Mouse (Mus musculus): Measurements from ENCODE around the gene Dclk2. TPM values are rescaled to one million over a fixed set of nuclear protein-coding genes. Genes with fewer than 3 reads are reported as not detected.

Gene Dclk2
- polyA plus RNA-seq, 1 experiment from 2014 or later, result 14.9 TPM

GRCm38 (mm10) chr3:86788711-86789110 is 131.9 kb downstream of the Dclk2 start:
- Histone ChIP-seq H3K4me3 (ENCODE audit: low read depth, low read length) (no peak overlapping the region), H3K9me3 (replicated peaks; ENCODE audit: control insufficient read depth, low read length) (no peaks in the 10 kb centered on the region), H3K27me3 (ENCODE audit: control insufficient read depth, insufficient read depth, low read depth, low read length) (no peaks in the 10 kb centered on the region), H3K27ac (ENCODE audit: low read length) (no peak overlapping the region), H3K4me1 (ENCODE audit: control insufficient read depth, low read depth, low read length) (no peaks in the 10 kb centered on the region; the same call in 1 of the 2 replicates), H3K4me2 (ENCODE audit: low read depth, low read length) (no peak overlapping the region), H3K9ac (ENCODE audit: low read depth, low read length) (no peak overlapping the region), H3K36me3 (ENCODE audit: control insufficient read depth, insufficient read depth) (no peaks in the 10 kb centered on the region; the same call in 1 of the 2 replicates)
- 36% methylated on average over 6 of the region's 6 CpGs for WGBS (ENCODE audit: insufficient replicate concordance)
- ATAC-seq (ENCODE audit: low read depth), result no peak

GRCm38 (mm10) chr3:86787423-86788123 is 133.1 kb downstream of the Dclk2 start:
- Histone ChIP-seq H3K9me3 (replicated peaks; ENCODE audit: control insufficient read depth, low read length) (no peaks in the 10 kb centered on the region), H3K4me3 (ENCODE audit: low read depth, low read length) (no peak overlapping the region), H3K9ac (ENCODE audit: low read depth, low read length) (no peak overlapping the region), H3K27me3 (ENCODE audit: control insufficient read depth, insufficient read depth, low read depth, low read length) (no peaks in the 10 kb centered on the region), H3K4me2 (ENCODE audit: low read depth, low read length) (no peak overlapping the region), H3K4me1 (ENCODE audit: control insufficient read depth, low read depth, low read length) (no peaks in the 10 kb centered on the region), H3K27ac (ENCODE audit: low read length) (no peak overlapping the region), H3K36me3 (ENCODE audit: control insufficient read depth, insufficient read depth) (no peaks in the 10 kb centered on the region; the same call in 1 of the 2 replicates)
- 76% methylated on average over 10 of the region's 10 CpGs for WGBS (ENCODE audit: insufficient replicate concordance)
- no peak for ATAC-seq (ENCODE audit: low read depth)

GRCm38 (mm10) chr3:86786845-86787351 is 133.8 kb downstream of the Dclk2 start:
- Histone ChIP-seq H3K27ac (ENCODE audit: low read length) (no peak overlapping the region), H3K4me3 (ENCODE audit: low read depth, low read length) (no peak overlapping the region), H3K4me1 (ENCODE audit: control insufficient read depth, low read depth, low read length) (no peaks in the 10 kb centered on the region), H3K9ac (ENCODE audit: low read depth, low read length) (no peak overlapping the region), H3K27me3 (ENCODE audit: control insufficient read depth, insufficient read depth, low read depth, low read length) (no peaks in the 10 kb centered on the region), H3K4me2 (ENCODE audit: low read depth, low read length) (no peak overlapping the region), H3K36me3 (ENCODE audit: control insufficient read depth, insufficient read depth) (no peaks in the 10 kb centered on the region; the same call in 1 of the 2 replicates), H3K9me3 (replicated peaks; ENCODE audit: control insufficient read depth, low read length) (no peaks in the 10 kb centered on the region)
- WGBS (ENCODE audit: insufficient replicate concordance), result 73% methylated on average over 11 of the region's 11 CpGs
- ATAC-seq (ENCODE audit: low read depth), result no peak

- H3K36me3 ChIP-seq (ENCODE audit: control insufficient read depth, insufficient read depth), result no peaks in the 10 kb centered on the region; the same call in 1 of the 2 replicates
- H3K4me2 ChIP-seq (ENCODE audit: low read depth, low read length), result no peak overlapping the region
- no peak overlapping the region for H3K4me3 ChIP-seq (ENCODE audit: low read depth, low read length)
- no peaks in the 10 kb centered on the region for H3K9me3 ChIP-seq (replicated peaks; ENCODE audit: control insufficient read depth, low read length)
- 81% methylated on average over 12 of the region's 12 CpGs for WGBS (ENCODE audit: insufficient replicate concordance)
- H3K9ac ChIP-seq (ENCODE audit: low read depth, low read length), result no peak overlapping the region
- no peaks in the 10 kb centered on the region for H3K27me3 ChIP-seq (ENCODE audit: control insufficient read depth, insufficient read depth, low read depth, low read length)
- H3K4me1 ChIP-seq (ENCODE audit: control insufficient read depth, low read depth, low read length), result no peaks in the 10 kb centered on the region
- no peak overlapping the region for H3K27ac ChIP-seq (ENCODE audit: low read length)
- ATAC-seq (ENCODE audit: low read depth), result no peak
These were observed 134.4 kb downstream of the Dclk2 start for GRCm38 (mm10) chr3:86786280-86786679.

GRCm38 (mm10) chr3:86784930-86785329 is 135.7 kb downstream of the Dclk2 start:
- H3K4me3 ChIP-seq (ENCODE audit: low read depth, low read length), result no peak overlapping the region
- H3K36me3 ChIP-seq (ENCODE audit: control insufficient read depth, insufficient read depth), result no peaks in the 10 kb centered on the region; the same call in 1 of the 2 replicates
- no peak for ATAC-seq (ENCODE audit: low read depth)
- no peak overlapping the region for H3K27ac ChIP-seq (ENCODE audit: low read length)
- H3K4me1 ChIP-seq (ENCODE audit: control insufficient read depth, low read depth, low read length), result no peaks in the 10 kb centered on the region
- no peak overlapping the region for H3K9ac ChIP-seq (ENCODE audit: low read depth, low read length)
- H3K4me2 ChIP-seq (ENCODE audit: low read depth, low read length), result no peak overlapping the region
- no peaks in the 10 kb centered on the region for H3K27me3 ChIP-seq (ENCODE audit: control insufficient read depth, insufficient read depth, low read depth, low read length)
- H3K9me3 ChIP-seq (replicated peaks; ENCODE audit: control insufficient read depth, low read length), result no peaks in the 10 kb centered on the region
- 66% methylated on average over 11 of the region's 11 CpGs for WGBS (ENCODE audit: insufficient replicate concordance)

GRCm38 (mm10) chr3:86784051-86784450 is 136.6 kb downstream of the Dclk2 start:
- ATAC-seq (ENCODE audit: low read depth), result no peak
- 84% methylated on average over 3 of the region's 3 CpGs for WGBS (ENCODE audit: insufficient replicate concordance)

GRCm38 (mm10) chr3:86779704-86780103 is 140.9 kb downstream of the Dclk2 start:
- Histone ChIP-seq H3K4me2 (ENCODE audit: low read depth, low read length) (no peak overlapping the region), H3K4me1 (ENCODE audit: control insufficient read depth, low read depth, low read length) (no peaks in the 10 kb centered on the region), H3K9me3 (replicated peaks; ENCODE audit: control insufficient read depth, low read length) (no peaks in the 10 kb centered on the region), H3K36me3 (ENCODE audit: control insufficient read depth, insufficient read depth) (no peaks in the 10 kb centered on the region), H3K9ac (ENCODE audit: low read depth, low read length) (no peak overlapping the region), H3K4me3 (ENCODE audit: low read depth, low read length) (no peak overlapping the region), H3K27ac (ENCODE audit: low read length) (no peak overlapping the region), H3K27me3 (ENCODE audit: control insufficient read depth, insufficient read depth, low read depth, low read length) (no peaks in the 10 kb centered on the region)
- ATAC-seq (ENCODE audit: low read depth), result no peak; the same call in 1 of the 2 replicates
- 54% methylated on average over 4 of the region's 4 CpGs for WGBS (ENCODE audit: insufficient replicate concordance)

More at GRCm38 (mm10) chr3:86784051-86784450, 136.6 kb downstream of the Dclk2 start:
- no peaks in the 10 kb centered on the region for H3K4me1 ChIP-seq (ENCODE audit: control insufficient read depth, low read depth, low read length)
- H3K4me2 ChIP-seq (ENCODE audit: low read depth, low read length), result no peak overlapping the region
- H3K4me3 ChIP-seq (ENCODE audit: low read depth, low read length), result no peak overlapping the region
- no peaks in the 10 kb centered on the region; the same call in 1 of the 2 replicates for H3K36me3 ChIP-seq (ENCODE audit: control insufficient read depth, insufficient read depth)
- H3K9me3 ChIP-seq (replicated peaks; ENCODE audit: control insufficient read depth, low read length), result no peaks in the 10 kb centered on the region
- no peak overlapping the region for H3K9ac ChIP-seq (ENCODE audit: low read depth, low read length)
- no peaks in the 10 kb centered on the region for H3K27me3 ChIP-seq (ENCODE audit: control insufficient read depth, insufficient read depth, low read depth, low read length)
- no peak overlapping the region for H3K27ac ChIP-seq (ENCODE audit: low read length)

- no peaks in the 10 kb centered on the region for H3K4me1 ChIP-seq (ENCODE audit: control insufficient read depth, low read depth, low read length)
- no peak overlapping the region for H3K9ac ChIP-seq (ENCODE audit: low read depth, low read length)
- H3K9me3 ChIP-seq (replicated peaks; ENCODE audit: control insufficient read depth, low read length), result no peaks in the 10 kb centered on the region
- WGBS (ENCODE audit: insufficient replicate concordance), result 69% methylated on average over 6 of the region's 6 CpGs
- H3K4me3 ChIP-seq (ENCODE audit: low read depth, low read length), result no peak overlapping the region
- H3K4me2 ChIP-seq (ENCODE audit: low read depth, low read length), result no peak overlapping the region
- H3K27me3 ChIP-seq (ENCODE audit: control insufficient read depth, insufficient read depth, low read depth, low read length), result no peaks in the 10 kb centered on the region
- no peak for ATAC-seq (ENCODE audit: low read depth)
- H3K36me3 ChIP-seq (ENCODE audit: control insufficient read depth, insufficient read depth), result no peaks in the 10 kb centered on the region
- H3K27ac ChIP-seq (ENCODE audit: low read length), result no peak overlapping the region
These were observed 145.2 kb downstream of the Dclk2 start for GRCm38 (mm10) chr3:86775444-86775828.
